Mouse (Mus musculus) olfactory bulb, adult 2 months (tissue): ENCODE measurements at regions not wholly inside any gene's neighbourhood (a gene's known extent, or its start where the extent isn't known, plus 50 kb on each side); places are given as distances from the start of the nearest gene placed in this dataset.

Experiments used
- CTCF ChIP-seq: fragments of 200-500 bp; IDR thresholded peaks from 2 replicates; pipeline ENCODE4 v1.5.1; 2012; ENCODE audit warnings: low read depth, mild to moderate bottlenecking, low read length, moderate library complexity; ENCODE audit not compliant: insufficient read depth
- POLR2A ChIP-seq: fragments of 200-500 bp; IDR thresholded peaks from 2 replicates; pipeline ENCODE4 v1.6.1; 2012; ENCODE audit warnings: mild to moderate bottlenecking, low read depth, low read length, moderate library complexity; ENCODE audit not compliant: insufficient read depth

DNA sequence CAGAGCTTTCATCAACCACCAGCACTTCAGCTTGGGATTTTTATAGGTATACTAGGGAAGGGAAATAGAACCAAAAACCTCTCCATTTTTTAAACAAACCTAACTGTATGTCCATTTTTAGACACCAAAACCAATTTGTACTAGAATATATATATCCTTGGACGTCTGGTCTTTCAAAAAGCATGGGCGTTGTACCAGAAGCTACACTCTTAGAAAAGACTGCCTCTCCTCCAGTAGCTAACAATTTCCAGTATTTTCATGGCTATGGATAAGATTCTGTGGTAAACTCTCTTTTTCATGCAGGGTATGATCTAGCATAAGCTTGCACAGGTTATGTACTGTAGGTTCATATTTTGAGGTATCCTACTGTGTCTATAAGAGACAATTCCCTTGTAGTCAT lies 219.1 kb upstream of the Nudt12 start:
- TF ChIP-seq CTCF = no peak
- TF ChIP-seq POLR2A = no peak
